Mouse (Mus musculus) thymus, adult 2 months (tissue): ENCODE measurements around the gene Btg1-ps1. TPM values are rescaled to one million over a fixed set of nuclear protein-coding genes. Genes with fewer than 3 reads are reported as not detected.
"Not testable (repeated sequence)": the region's sequence is repeated elsewhere in the genome, so short reads cannot be mapped to it uniquely, and the experiment has no call there.

ENCODE experiments used
- DNase-seq: peaks from one replicate; pipeline ENCODE4 v3.0.0; 2021
- H3K27ac ChIP-seq: fragments of 200-500 bp; 2 replicates; pipeline ENCODE4 v1.5.1; 2012; ENCODE audit warnings: low read length, control low read depth; ENCODE audit not compliant: control insufficient read depth, insufficient read depth
- H3K27me3 ChIP-seq: fragments of 200-500 bp; 2 replicates; pipeline ENCODE4 v1.6.1; 2012; ENCODE audit warnings: mild to moderate bottlenecking, low read length, moderate library complexity, mixed read lengths; ENCODE audit not compliant: control insufficient read depth, insufficient read depth
- H3K36me3 ChIP-seq: fragments of 200-500 bp; 2 replicates; pipeline ENCODE4 v1.6.1; 2012; ENCODE audit warnings: mild to moderate bottlenecking, low read length, moderate library complexity; ENCODE audit not compliant: control insufficient read depth, insufficient read depth
- H3K4me1 ChIP-seq: fragments of 200-500 bp; replicated peaks from 2 replicates; pipeline ENCODE4 v1.6.1; 2012; ENCODE audit warnings: low read length; ENCODE audit not compliant: control insufficient read depth, insufficient read depth
- H3K4me3 ChIP-seq: fragments of 200-500 bp; 2 replicates; pipeline ENCODE4 v1.5.1; 2012; ENCODE audit warnings: mild to moderate bottlenecking, low read length, control low read depth, moderate library complexity; ENCODE audit not compliant: control insufficient read depth, insufficient read depth
- CTCF ChIP-seq: fragments of 200-500 bp; IDR thresholded peaks from 2 replicates; pipeline ENCODE4 v1.5.1; 2012; ENCODE audit warnings: mild to moderate bottlenecking, control low read depth, low read length, moderate library complexity, borderline replicate concordance; ENCODE audit not compliant: control insufficient read depth, poor library complexity, insufficient read depth; ENCODE audit errors: extremely low read depth
- POLR2A ChIP-seq: fragments of 200-500 bp; IDR thresholded peaks from 2 replicates; pipeline ENCODE4 v1.6.1; 2012; ENCODE audit warnings: mild to moderate bottlenecking, low read length, control low read depth, moderate library complexity; ENCODE audit not compliant: control insufficient read depth, poor library complexity, insufficient read depth; ENCODE audit errors: extremely low read depth
- WGBS: fragments of 180-500 bp; shearing (Covaris S2); methylation state at CpG from one replicate; pipeline ENCODE4 v1.1.7; 2018; 5-methylcytosine and 5-hydroxymethylcytosine counted together
- polyA plus RNA-seq: library from polyadenylated mRNA; depleted of rRNA; stranded (reverse); fragments of >200 nt; gene quantifications from 2 replicates; pipeline ENCODE4 v1.2.3, GENCODE M21; 2012; rRNA removed

The Btg1-ps1 gene
- not detected in 2 replicates for polyA plus RNA-seq

DNA sequence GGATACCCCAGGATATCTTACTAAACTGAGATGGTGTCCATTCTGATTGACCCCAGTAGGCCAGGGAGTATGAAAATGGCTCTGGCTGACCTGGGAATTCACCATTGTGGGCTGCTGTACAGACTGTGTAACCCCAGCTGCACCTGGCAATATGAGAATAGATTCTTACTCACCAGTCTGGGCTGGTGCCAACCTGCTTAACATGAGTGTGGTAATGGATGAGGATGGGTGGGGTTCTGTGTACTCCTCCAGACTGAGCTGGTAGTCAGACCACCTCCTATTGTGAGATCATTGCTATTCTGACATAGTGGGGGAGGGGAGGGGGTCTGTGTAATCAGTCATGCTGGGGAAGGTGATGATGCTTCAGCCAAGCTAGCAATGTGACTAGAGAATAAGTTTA, at the start of gene Btg1-ps1:
Gene Btg1-ps1 (minus strand): TSS at position 219 of the 400 bp plus-strand sequence.
- not testable (repeated sequence) for H3K27me3 ChIP-seq, DNase-seq, H3K27ac ChIP-seq, H3K4me1 ChIP-seq, H3K36me3 ChIP-seq, H3K4me3 ChIP-seq

DNA sequence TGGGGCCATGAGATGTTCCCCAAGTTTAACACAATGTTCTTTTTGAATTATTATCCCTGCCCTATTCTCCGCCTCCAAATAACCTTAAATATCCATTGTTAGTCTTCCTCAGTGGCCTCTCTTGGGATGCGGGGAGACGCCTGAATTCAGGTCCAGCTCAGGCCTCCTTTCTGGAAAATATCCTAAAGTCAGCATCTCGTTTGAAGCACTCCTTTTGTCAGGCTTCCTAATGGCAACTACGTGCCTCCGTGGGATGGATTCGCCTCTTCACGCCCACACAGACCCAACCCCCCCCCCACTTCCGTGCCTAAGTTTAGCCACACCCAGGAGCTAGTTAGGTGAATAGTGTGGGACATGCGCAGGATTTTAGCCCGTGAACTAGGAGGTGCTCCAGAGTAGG, 47.6 kb upstream of the Btg1-ps1 start, which contains the start of gene Rhox10:
Gene Rhox10 (plus strand): TSS at position 301 of the 400 bp plus-strand sequence.
- no peaks in the 10 kb centered on the region for H3K36me3 ChIP-seq
- H3K27ac ChIP-seq: no peak within 1 kb of the TSS
- H3K4me1 ChIP-seq: no peaks in the 10 kb centered on the region
- no peak for TF ChIP-seq CTCF
- no peak for TF ChIP-seq POLR2A
- 91% methylated on average over 11 of the region's 11 CpGs for WGBS
- DNase-seq: no peak
- no peaks in the 10 kb centered on the region for H3K27me3 ChIP-seq
- no peak within 1 kb of the TSS for H3K4me3 ChIP-seq

- WGBS: 0% methylated on average over 1 of the region's 1 CpGs
- Histone ChIP-seq H3K27me3 (no peaks in the 10 kb centered on the region), H3K4me1 (no peaks in the 10 kb centered on the region), H3K27ac (no peak overlapping the region), H3K36me3 (no peaks in the 10 kb centered on the region), H3K4me3 (no peak overlapping the region)
- TF ChIP-seq POLR2A: no peak
- TF ChIP-seq CTCF: no peak
- no peak for DNase-seq
These were observed 42.9 kb upstream of the Btg1-ps1 start for GRCm38 (mm10) chrX:38061544-38061943.

DNA sequence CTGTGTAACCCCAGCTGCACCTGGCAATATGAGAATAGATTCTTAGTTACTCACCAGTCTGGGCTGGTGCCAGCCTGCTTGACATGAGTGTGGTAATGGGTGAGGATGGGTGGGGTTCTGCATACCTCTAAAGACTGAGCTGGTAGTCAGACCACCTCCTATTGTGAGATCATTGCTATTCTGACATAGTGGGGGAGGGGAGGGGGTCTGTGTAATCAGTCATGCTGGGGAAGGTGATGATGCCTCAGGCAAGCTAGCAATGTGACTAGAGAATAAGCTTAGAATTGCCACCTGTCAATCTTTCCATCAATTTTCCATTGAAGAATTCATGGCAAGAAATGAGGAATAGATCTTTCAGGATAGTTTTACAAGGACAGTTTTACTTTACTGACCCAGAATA, 24.4 kb upstream of the Btg1-ps1 start, which contains the start of gene Btg1-ps2:
Gene Btg1-ps2 (minus strand): TSS at position 101 of the 400 bp plus-strand sequence.
- not testable (repeated sequence) for H3K27me3 ChIP-seq, H3K4me1 ChIP-seq, DNase-seq, H3K4me3 ChIP-seq, H3K36me3 ChIP-seq, H3K27ac ChIP-seq

DNA sequence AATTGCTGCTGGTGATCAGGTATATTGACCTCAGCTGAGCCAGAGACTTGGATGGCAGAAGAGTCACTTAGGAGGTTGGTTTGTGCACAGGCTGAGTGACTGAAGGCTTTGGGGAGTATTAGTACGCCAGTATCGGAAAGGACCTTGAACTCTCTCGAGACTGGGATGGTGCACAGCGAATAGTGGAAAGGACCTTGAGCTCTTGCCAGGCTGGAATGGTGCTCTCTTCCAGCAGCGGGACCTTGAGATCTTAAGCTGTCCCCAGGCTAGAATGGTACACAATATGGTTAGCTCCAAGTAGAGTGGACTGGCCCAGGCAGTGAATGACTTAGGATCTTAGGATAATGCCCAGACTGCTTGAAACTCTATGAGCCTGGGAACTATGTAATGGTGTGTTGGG, 21.1 kb upstream of the Btg1-ps1 start:
- Histone ChIP-seq H3K4me1 (no peaks in the 10 kb centered on the region), H3K27me3 (no peaks in the 10 kb centered on the region), H3K36me3 (no peaks in the 10 kb centered on the region), H3K27ac (no peak overlapping the region), H3K4me3 (no peak overlapping the region)
- WGBS: 96% methylated on average over 5 of the region's 5 CpGs
- TF ChIP-seq POLR2A (no peak), CTCF (no peak)
- DNase-seq: no peak

DNA sequence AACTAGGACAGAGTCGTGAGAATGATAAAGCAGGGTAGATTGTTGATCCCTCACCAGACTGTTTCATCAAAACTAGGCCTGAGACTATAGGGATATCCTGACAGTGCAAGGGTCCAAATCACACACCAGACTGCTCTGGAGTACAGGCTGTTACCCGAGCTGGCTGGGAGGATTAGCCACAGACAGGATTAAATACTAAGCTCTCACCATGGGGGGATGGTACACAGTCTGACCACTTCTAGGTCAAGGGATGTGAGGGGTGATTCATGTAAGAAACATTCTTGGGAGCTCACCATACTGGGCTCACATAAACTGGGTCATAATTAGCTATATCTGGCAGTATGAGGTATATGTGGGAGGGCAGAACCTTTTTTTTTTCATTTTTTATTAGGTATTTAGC, 15.2 kb upstream of the Btg1-ps1 start:
- Histone ChIP-seq H3K27me3 (no peaks in the 10 kb centered on the region), H3K27ac (no peak overlapping the region), H3K4me3 (no peak overlapping the region), H3K4me1 (no peaks in the 10 kb centered on the region), H3K36me3 (no peaks in the 10 kb centered on the region)
- DNase-seq: no peak
- TF ChIP-seq CTCF (no peak), POLR2A (no peak)
- 85% methylated on average over 2 of the region's 2 CpGs for WGBS

DNA sequence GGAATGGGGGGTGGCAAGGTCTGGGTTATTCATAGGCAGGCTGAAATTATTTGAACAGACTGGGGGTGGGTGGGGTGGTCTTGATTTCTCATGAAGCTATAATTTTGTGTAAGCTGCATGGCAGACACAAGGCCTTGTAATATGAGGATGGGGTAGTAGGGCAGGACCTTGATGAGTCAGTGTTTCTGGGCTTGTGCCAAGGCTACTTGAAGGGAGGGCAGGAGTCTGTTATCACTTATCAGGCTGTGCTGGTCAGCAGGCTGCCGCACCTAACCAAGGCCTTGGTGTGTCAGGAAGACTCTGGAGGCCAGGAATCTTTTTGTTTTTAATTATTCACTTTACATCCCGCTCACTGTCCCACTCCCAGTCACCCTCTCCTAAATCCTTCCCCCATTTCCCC, 9.9 kb downstream of the Btg1-ps1 start:
- H3K36me3 ChIP-seq: no peaks in the 10 kb centered on the region
- no peak overlapping the region for H3K27ac ChIP-seq
- TF ChIP-seq POLR2A: no peak
- no peak for TF ChIP-seq CTCF
- WGBS: 96% methylated on average over 2 of the region's 2 CpGs
- no peaks in the 10 kb centered on the region for H3K4me1 ChIP-seq
- no peaks in the 10 kb centered on the region for H3K27me3 ChIP-seq
- no peak for DNase-seq
- H3K4me3 ChIP-seq: no peak overlapping the region

Other genes starting within 250 kb of the Btg1-ps1 start
- gene Rhox5, start 214.0 kb downstream of the Btg1-ps1 start, polyA plus RNA-seq: not detected in 2 replicates
- gene Rhox6, start 191.9 kb downstream of the Btg1-ps1 start, polyA plus RNA-seq: 0.13 TPM in 1 of 2 replicates, not detected in the other
- gene Rhox7a, start 187.1 kb downstream of the Btg1-ps1 start, polyA plus RNA-seq: not detected in 2 replicates
- gene Rhox8, start 139.9 kb downstream of the Btg1-ps1 start, polyA plus RNA-seq: not detected in 2 replicates
- not detected in 2 replicates for gene Rhox7b, start 121.6 kb downstream of the Btg1-ps1 start, polyA plus RNA-seq
- gene Rhox9, start 117.0 kb downstream of the Btg1-ps1 start, polyA plus RNA-seq: not detected in 2 replicates
- gene Btg1-ps2, start 24.3 kb upstream of the Btg1-ps1 start, polyA plus RNA-seq: not detected in 2 replicates
- gene Rhox10, start 47.7 kb upstream of the Btg1-ps1 start, polyA plus RNA-seq: not detected in 2 replicates
- not detected in 2 replicates for gene Rhox11, start 66.3 kb upstream of the Btg1-ps1 start, polyA plus RNA-seq
- 0.26 TPM in 1 of 2 replicates, not detected in the other for gene Rhox12, start 92.1 kb upstream of the Btg1-ps1 start, polyA plus RNA-seq
- gene Rhox13, start 102.4 kb upstream of the Btg1-ps1 start, polyA plus RNA-seq: not detected in 2 replicates
- gene Zbtb33, start 171.0 kb upstream of the Btg1-ps1 start, polyA plus RNA-seq: 9.1 and 10.4 TPM in 2 replicates
- gene Tmem255a, start 233.6 kb upstream of the Btg1-ps1 start, polyA plus RNA-seq: 1.1 and 1.3 TPM in 2 replicates